Comparison of ENCODE assay signal across 21 mouse cellular contexts in genomic region chr7:133848180-133848579, GRCm38 (mm10).
DNase-seq lines count a peak whose midpoint lies in the region; ATAC-seq and TF ChIP-seq lines count a peak whose summit lies in the region.
"Had no signal": no experiment of that assay in that cellular context is flagged by ENCODE, and none has a peak within 500 bp of the region (broad histone marks: within the 10 kb centered on the region; RNA-seq: fewer than 3 reads in every experiment).

No protein-coding gene starts in this region.

- no peaks in the 10 kb centered on the region for H3K27me3 ChIP-seq in heart, embryonic 11.5 days (ENCODE audit: control insufficient read depth, insufficient read depth, low read length)
- H3K27me3 ChIP-seq in lung, embryonic 14.5 days (ENCODE audit: insufficient read depth, low read length) = no peaks in the 10 kb centered on the region
- H3K27me3 ChIP-seq in kidney, adult 2 months (replicated peaks; ENCODE audit: control insufficient read depth, insufficient read depth, low read length) = no peaks in the 10 kb centered on the region
- H3K27me3 ChIP-seq: embryonic facial prominence, embryonic 15.5 days; hindbrain, embryonic 15.5 days had no signal

- no peak for DNase-seq in heart, adult 9 months (ENCODE audit: low spot score in 2 of 2)
- peak; percentile 66 for DNase-seq in lung, embryonic 14.5 days
- no peak for DNase-seq in lung, postnatal 36 days
- DNase-seq in lung, postnatal 10 days = peak; percentile 41
- no peak for DNase-seq in lung, adult 18-20 months
- DNase-seq in kidney, adult 2 months = no peak
- DNase-seq: adrenal gland, adult 8-10 months; cerebellum, adult 11 months; cerebellum, adult 8-10 months; cerebellum, postnatal 14 days; embryo, embryonic 11 days; gastrocnemius, postnatal 36 days; kidney, adult 8-10 months had no signal

- H3K36me3 ChIP-seq in heart, embryonic 11.5 days (ENCODE audit: control insufficient read depth, insufficient read depth, low read length) = no peaks in the 10 kb centered on the region
- H3K36me3 ChIP-seq in lung, embryonic 14.5 days (ENCODE audit: insufficient read depth) = no peaks in the 10 kb centered on the region
- no peaks in the 10 kb centered on the region for H3K36me3 ChIP-seq in kidney, adult 2 months (ENCODE audit: control insufficient read depth, insufficient read depth, low read length)
- H3K36me3 ChIP-seq: embryonic facial prominence, embryonic 15.5 days; forebrain, embryonic 10.5 days; G1E; hindbrain, embryonic 15.5 days had no signal

- no peak for TF ChIP-seq POLR2A in kidney, adult 2 months (IDR thresholded peaks at IDR 0.05; ENCODE audit: low read depth, low read length)

- no peak overlapping the region for H3K4me3 ChIP-seq in heart, embryonic 11.5 days (ENCODE audit: low read depth, low read length)
- H3K4me3 ChIP-seq in lung, embryonic 14.5 days (ENCODE audit: low read depth, low read length) = no peak overlapping the region
- no peak overlapping the region for H3K4me3 ChIP-seq in kidney, adult 2 months (ENCODE audit: insufficient read depth, low read depth, low read length)
- H3K4me3 ChIP-seq: embryonic facial prominence, embryonic 15.5 days; erythroblast, embryonic 14.5 days; forebrain, embryonic 10.5 days; hindbrain, embryonic 15.5 days had no signal

- no peak overlapping the region for H3K9ac ChIP-seq in heart, embryonic 11.5 days (ENCODE audit: low read depth, low read length)
- H3K9ac ChIP-seq in lung, embryonic 14.5 days = no peak overlapping the region
- H3K9ac ChIP-seq: embryonic facial prominence, embryonic 15.5 days; hindbrain, embryonic 15.5 days had no signal

- peaks cover 3% of the 10 kb centered on the region; the same call in 1 of the 2 replicates for H3K4me1 ChIP-seq in heart, embryonic 11.5 days (ENCODE audit: control insufficient read depth, insufficient read depth, low read length)
- peaks cover 12% of the 10 kb centered on the region; the same call in 1 of the 2 replicates for H3K4me1 ChIP-seq in lung, embryonic 14.5 days (ENCODE audit: insufficient read depth)
- no peaks in the 10 kb centered on the region for H3K4me1 ChIP-seq in kidney, adult 2 months (ENCODE audit: control insufficient read depth, insufficient read depth, low read length)
- H3K4me1 ChIP-seq: embryonic facial prominence, embryonic 15.5 days; forebrain, embryonic 10.5 days; hindbrain, embryonic 15.5 days had no signal

- no peak for TF ChIP-seq CTCF in lung, embryonic 14.5 days (IDR thresholded peaks at IDR 0.05; ENCODE audit: low read depth)
- TF ChIP-seq CTCF in kidney, adult 2 months (conservative IDR thresholded peaks at IDR 0.05; ENCODE audit: insufficient read depth, insufficient read length, low read depth, low read length) = no peak

- H3K27ac ChIP-seq in heart, embryonic 11.5 days (ENCODE audit: low read depth, low read length) = no peak overlapping the region
- peak overlapping the region; percentile 21; the same call in 1 of the 2 replicates for H3K27ac ChIP-seq in lung, embryonic 14.5 days (ENCODE audit: low read depth)
- H3K27ac ChIP-seq in kidney, adult 2 months (ENCODE audit: insufficient read depth, low read depth, low read length) = no peak overlapping the region
- H3K27ac ChIP-seq: embryonic facial prominence, embryonic 15.5 days; forebrain, embryonic 10.5 days; hindbrain, embryonic 15.5 days had no signal

- ATAC-seq in heart, embryonic 11.5 days (replicated peaks; ENCODE audit: insufficient number of reproducible peaks, low FRiP score, low TSS enrichment) = peak; percentile 35; the same call in 1 of the 2 replicates
- peak; percentile 46; the same call in 1 of the 2 replicates for ATAC-seq in lung, embryonic 14.5 days (ENCODE audit: insufficient read depth)
- ATAC-seq: forebrain, embryonic 14.5 days; intestine, embryonic 16.5 days had no signal

- WGBS in heart, embryonic 11.5 days (ENCODE audit: insufficient replicate concordance) = 34% methylated on average over 2 of the region's 2 CpGs
- WGBS in lung, embryonic 14.5 days = 21% methylated on average over 2 of the region's 2 CpGs
- WGBS in kidney, adult 2 months = 86% methylated on average over 2 of the region's 2 CpGs

- H3K4me2 ChIP-seq in heart, embryonic 11.5 days = no peak overlapping the region
- H3K4me2 ChIP-seq in lung, embryonic 14.5 days = no peak overlapping the region
- H3K4me2 ChIP-seq: embryonic facial prominence, embryonic 15.5 days; hindbrain, embryonic 15.5 days had no signal

- no peaks in the 10 kb centered on the region for H3K9me3 ChIP-seq in heart, embryonic 11.5 days (replicated peaks; ENCODE audit: control insufficient read depth, low read length)
- H3K9me3 ChIP-seq in lung, embryonic 14.5 days (ENCODE audit: low read depth, low read length) = no peaks in the 10 kb centered on the region
- H3K9me3 ChIP-seq: embryonic facial prominence, embryonic 15.5 days; forebrain, embryonic 10.5 days; G1E; hindbrain, embryonic 15.5 days had no signal

Comparison
In these comparisons a context has a peak if more than half of its experiments do, and no peak if none do; other contexts are left out.
1. DNase-seq: peak in lung, embryonic 14.5 days (single experiment) and lung, postnatal 10 days (single experiment); none in heart, adult 9 months (0 of 2), lung, postnatal 36 days (single experiment), lung, adult 18-20 months (0 of 2) and kidney, adult 2 months (single experiment).